Mouse (Mus musculus): ENCODE measurements at regions not wholly inside any gene's neighbourhood (a gene's known extent, or its start where the extent isn't known, plus 50 kb on each side); places are given as distances from the start of the nearest gene placed in this dataset.

- Histone ChIP-seq H3K27me3 (replicated peaks) (no peaks in the 10 kb centered on the region), H3K4me1 (peaks cover 20% of the 10 kb centered on the region), H3K4me3 (peak overlapping the region; percentile 38; the same call in 1 of the 2 replicates), H3K27ac (no peak overlapping the region), H3K36me3 (replicated peaks) (no peaks in the 10 kb centered on the region), H3K9me3 (no peaks in the 10 kb centered on the region), H3K9ac (peak overlapping the region; percentile 35; the same call in 1 of the 2 replicates), H3K4me2 (peak overlapping the region; percentile 57)
- no peak for ATAC-seq (replicated peaks)
- 12% methylated on average over 9 of the region's 9 CpGs for WGBS
Measured at GRCm38 (mm10) chr2:74300885-74301451, 278.3 kb downstream of the Lnpk start.

GRCm38 (mm10) chr2:74300366-74300791 is 278.9 kb downstream of the Lnpk start:
- H3K9me3 ChIP-seq: no peaks in the 10 kb centered on the region
- H3K4me2 ChIP-seq: peak overlapping the region; percentile 57
- H3K27me3 ChIP-seq (replicated peaks): no peaks in the 10 kb centered on the region; the same call in 1 of the 2 replicates
- under 1% methylated on average over 11 of the region's 11 CpGs for WGBS
- H3K27ac ChIP-seq: no peak overlapping the region
- peak; percentile 80 for ATAC-seq (replicated peaks)
- H3K36me3 ChIP-seq (replicated peaks): no peaks in the 10 kb centered on the region
- peak overlapping the region; percentile 35 for H3K9ac ChIP-seq
- peak overlapping the region; percentile 38 for H3K4me3 ChIP-seq
- H3K4me1 ChIP-seq: peaks cover 20% of the 10 kb centered on the region

- Histone ChIP-seq H3K27me3 (replicated peaks) (no peaks in the 10 kb centered on the region; the same call in 1 of the 2 replicates), H3K9ac (no peak overlapping the region), H3K4me2 (no peak overlapping the region), H3K4me3 (no peak overlapping the region), H3K9me3 (no peaks in the 10 kb centered on the region), H3K27ac (no peak overlapping the region), H3K36me3 (replicated peaks) (no peaks in the 10 kb centered on the region), H3K4me1 (peaks cover 14% of the 10 kb centered on the region)
- ATAC-seq (replicated peaks): no peak
- 83% methylated on average over 7 of the region's 7 CpGs for WGBS
Measured at GRCm38 (mm10) chr2:74292641-74293040, 286.6 kb downstream of the Lnpk start.

- Histone ChIP-seq H3K4me3 (no peak overlapping the region), H3K36me3 (replicated peaks) (no peaks in the 10 kb centered on the region), H3K9ac (no peak overlapping the region), H3K4me2 (no peak overlapping the region), H3K27ac (peak overlapping the region; percentile 69), H3K9me3 (no peaks in the 10 kb centered on the region), H3K27me3 (replicated peaks) (no peaks in the 10 kb centered on the region; the same call in 1 of the 2 replicates), H3K4me1 (peaks cover 10% of the 10 kb centered on the region)
- ATAC-seq (replicated peaks): peak; percentile 73
- 67% methylated on average over 8 of the region's 8 CpGs for WGBS
Measured at GRCm38 (mm10) chr2:74291416-74292396, 287.5 kb downstream of the Lnpk start.

GRCm38 (mm10) chr2:74285624-74286023 is 293.6 kb downstream of the Lnpk start:
- no peaks in the 10 kb centered on the region for H3K36me3 ChIP-seq (replicated peaks)
- ATAC-seq (replicated peaks): no peak
- 90% methylated on average over 4 of the region's 4 CpGs for WGBS

GRCm38 (mm10) chr2:74264963-74265362 is 314.3 kb downstream of the Lnpk start:
- H3K9me3 ChIP-seq: no peaks in the 10 kb centered on the region
- H3K4me3 ChIP-seq: no peak overlapping the region
- ATAC-seq (replicated peaks): no peak
- no peaks in the 10 kb centered on the region for H3K27me3 ChIP-seq (replicated peaks)
- WGBS: 93% methylated on average over 6 of the region's 6 CpGs
- H3K27ac ChIP-seq: no peak overlapping the region
- H3K36me3 ChIP-seq (replicated peaks): no peaks in the 10 kb centered on the region
- no peak overlapping the region for H3K9ac ChIP-seq
- no peak overlapping the region for H3K4me2 ChIP-seq
- no peaks in the 10 kb centered on the region for H3K4me1 ChIP-seq

More at GRCm38 (mm10) chr2:74285624-74286023, 293.6 kb downstream of the Lnpk start:
- no peaks in the 10 kb centered on the region for H3K4me1 ChIP-seq
- no peak overlapping the region for H3K4me2 ChIP-seq
- H3K9ac ChIP-seq: no peak overlapping the region
- no peaks in the 10 kb centered on the region for H3K27me3 ChIP-seq (replicated peaks)
- no peak overlapping the region for H3K4me3 ChIP-seq
- no peaks in the 10 kb centered on the region for H3K9me3 ChIP-seq
- H3K27ac ChIP-seq: no peak overlapping the region

- Histone ChIP-seq H3K36me3 (replicated peaks) (no peaks in the 10 kb centered on the region), H3K4me3 (no peak overlapping the region), H3K4me1 (no peaks in the 10 kb centered on the region), H3K27ac (no peak overlapping the region), H3K4me2 (no peak overlapping the region), H3K27me3 (replicated peaks) (no peaks in the 10 kb centered on the region), H3K9ac (no peak overlapping the region), H3K9me3 (no peaks in the 10 kb centered on the region)
- ATAC-seq (replicated peaks): no peak
- WGBS: 60% methylated on average over 8 of the region's 8 CpGs
Measured at GRCm38 (mm10) chr2:74257034-74257781, 322.0 kb downstream of the Lnpk start.

GRCm38 (mm10) chr2:74247521-74247920 is 331.7 kb downstream of the Lnpk start:
- WGBS: 95% methylated on average over 3 of the region's 3 CpGs
- H3K36me3 ChIP-seq (replicated peaks): no peaks in the 10 kb centered on the region

GRCm38 (mm10) chr2:74246631-74247030 is 332.6 kb downstream of the Lnpk start:
- no peak overlapping the region for H3K4me2 ChIP-seq
- no peak overlapping the region for H3K4me3 ChIP-seq
- no peak overlapping the region for H3K27ac ChIP-seq
- H3K36me3 ChIP-seq (replicated peaks): no peaks in the 10 kb centered on the region
- no peaks in the 10 kb centered on the region for H3K27me3 ChIP-seq (replicated peaks)
- WGBS: 69% methylated on average over 4 of the region's 4 CpGs
- peaks cover 16% of the 10 kb centered on the region for H3K4me1 ChIP-seq
- ATAC-seq (replicated peaks): no peak
- H3K9ac ChIP-seq: no peak overlapping the region
- no peaks in the 10 kb centered on the region for H3K9me3 ChIP-seq

More at GRCm38 (mm10) chr2:74247521-74247920, 331.7 kb downstream of the Lnpk start:
- Histone ChIP-seq H3K4me2 (no peak overlapping the region), H3K4me1 (peaks cover 16% of the 10 kb centered on the region), H3K9ac (no peak overlapping the region), H3K27me3 (replicated peaks) (no peaks in the 10 kb centered on the region), H3K27ac (no peak overlapping the region), H3K9me3 (no peaks in the 10 kb centered on the region), H3K4me3 (no peak overlapping the region)
- no peak for ATAC-seq (replicated peaks)

GRCm38 (mm10) chr2:74244203-74244602 is 333.1 kb upstream of the Atp5g3 start:
- 35% methylated on average over 6 of the region's 6 CpGs for WGBS
- H3K4me1 ChIP-seq: peaks cover 20% of the 10 kb centered on the region
- no peak overlapping the region for H3K9ac ChIP-seq
- no peaks in the 10 kb centered on the region for H3K9me3 ChIP-seq
- H3K36me3 ChIP-seq (replicated peaks): no peaks in the 10 kb centered on the region
- peak overlapping the region; percentile 20 for H3K4me2 ChIP-seq
- ATAC-seq (replicated peaks): peak; percentile 67; the same call in 1 of the 2 replicates
- no peaks in the 10 kb centered on the region for H3K27me3 ChIP-seq (replicated peaks)
- no peak overlapping the region for H3K4me3 ChIP-seq
- peak overlapping the region; percentile 60 for H3K27ac ChIP-seq

GRCm38 (mm10) chr2:74243801-74244200 is 332.7 kb upstream of the Atp5g3 start:
- Histone ChIP-seq H3K27me3 (replicated peaks) (no peaks in the 10 kb centered on the region), H3K9me3 (no peaks in the 10 kb centered on the region), H3K4me3 (no peak overlapping the region), H3K4me2 (peak overlapping the region; percentile 20), H3K4me1 (peaks cover 20% of the 10 kb centered on the region), H3K9ac (no peak overlapping the region), H3K27ac (peak overlapping the region; percentile 60), H3K36me3 (replicated peaks) (no peaks in the 10 kb centered on the region)
- WGBS: 17% methylated on average over 9 of the region's 9 CpGs
- peak; percentile 72 for ATAC-seq (replicated peaks)

GRCm38 (mm10) chr2:74239586-74239985 is 328.5 kb upstream of the Atp5g3 start:
- H3K9me3 ChIP-seq: no peaks in the 10 kb centered on the region
- peaks cover 17% of the 10 kb centered on the region for H3K4me1 ChIP-seq
- 0 out of 2 replicates have a peak overlapping the region, but pooled peaks have one; percentile 10 for H3K27ac ChIP-seq
- WGBS: 25% methylated on average over 10 of the region's 10 CpGs
- no peak overlapping the region for H3K4me2 ChIP-seq
- H3K4me3 ChIP-seq: no peak overlapping the region
- ATAC-seq (replicated peaks): peak; percentile 68; the same call in 1 of the 2 replicates
- H3K9ac ChIP-seq: no peak overlapping the region
- H3K27me3 ChIP-seq (replicated peaks): peaks cover 4% of the 10 kb centered on the region; the same call in 1 of the 2 replicates
- no peaks in the 10 kb centered on the region for H3K36me3 ChIP-seq (replicated peaks)
